Mouse (Mus musculus): Measurements from ENCODE around the gene Naa80. TPM values are rescaled to one million over a fixed set of nuclear protein-coding genes. Genes with fewer than 3 reads are reported as not detected.

The Naa80 gene
- polyA plus RNA-seq, 1 experiment from 2014 or later: 14.1 TPM

GRCm38 (mm10) chr9:107547026-107547425 lies 31.7 kb upstream of the Naa80 start, which contains the start of gene Zmynd10:
Gene Zmynd10, plus strand, starts transcription at chr9:107547298.
- no peaks in the 10 kb centered on the region for H3K9me3 ChIP-seq (replicated peaks; ENCODE audit: control insufficient read depth, low read length)
- no peaks in the 10 kb centered on the region; the same call in 1 of the 2 replicates for H3K36me3 ChIP-seq (ENCODE audit: control insufficient read depth, insufficient read depth)
- no peak within 1 kb of the TSS for H3K9ac ChIP-seq (ENCODE audit: low read depth, low read length)
- H3K27ac ChIP-seq (ENCODE audit: low read length): no peak within 1 kb of the TSS
- peak within 1 kb of the TSS; percentile 49 for H3K4me2 ChIP-seq (ENCODE audit: low read depth, low read length)
- 0 out of 2 replicates have a peak within 1 kb of the TSS, but pooled peaks have one; percentile 15 for H3K4me3 ChIP-seq (ENCODE audit: low read depth, low read length)
- peaks cover 18% of the 10 kb centered on the region; the same call in 1 of the 2 replicates for H3K27me3 ChIP-seq (ENCODE audit: control insufficient read depth, insufficient read depth, low read depth, low read length)
- ATAC-seq (ENCODE audit: low read depth): peak; percentile 67
- WGBS (ENCODE audit: insufficient replicate concordance): 2% methylated on average over 20 of the region's 20 CpGs
- peaks cover 37% of the 10 kb centered on the region for H3K4me1 ChIP-seq (ENCODE audit: control insufficient read depth, low read depth, low read length)

DNA sequence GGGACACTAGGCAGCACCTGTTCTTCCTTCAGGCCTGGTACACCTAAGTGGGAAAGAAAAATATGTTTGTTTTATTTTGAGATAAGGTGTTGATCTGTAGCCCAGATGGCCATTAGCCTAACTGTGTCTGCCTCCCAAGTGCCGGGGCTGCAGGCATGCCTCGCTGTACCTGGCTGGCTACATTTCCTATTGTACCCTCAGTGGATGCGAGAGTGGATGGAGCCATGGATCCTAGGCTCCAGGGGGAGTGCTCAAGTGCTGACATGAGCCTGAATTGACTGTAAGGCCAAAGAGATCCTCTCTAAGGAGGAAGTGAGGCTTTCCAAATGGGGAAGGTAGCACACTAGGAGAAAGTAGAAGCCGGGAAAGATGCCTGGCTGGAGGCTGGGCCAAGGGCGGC lies 30.7 kb upstream of the Naa80 start:
- no peaks in the 10 kb centered on the region; the same call in 1 of the 2 replicates for H3K36me3 ChIP-seq (ENCODE audit: control insufficient read depth, insufficient read depth)
- no peak overlapping the region for H3K4me3 ChIP-seq (ENCODE audit: low read depth, low read length)
- whole genome bisulfite sequencing (ENCODE audit: insufficient replicate concordance): 53% methylated on average over 5 of the region's 5 CpGs
- H3K4me1 ChIP-seq (ENCODE audit: control insufficient read depth, low read depth, low read length): peaks cover 35% of the 10 kb centered on the region
- H3K9ac ChIP-seq (ENCODE audit: low read depth, low read length): no peak overlapping the region
- H3K9me3 ChIP-seq (replicated peaks; ENCODE audit: control insufficient read depth, low read length): no peaks in the 10 kb centered on the region
- ATAC-seq (ENCODE audit: low read depth): no peak
- H3K4me2 ChIP-seq (ENCODE audit: low read depth, low read length): no peak overlapping the region
- H3K27ac ChIP-seq (ENCODE audit: low read length): no peak overlapping the region
- H3K27me3 ChIP-seq (ENCODE audit: control insufficient read depth, insufficient read depth, low read depth, low read length): peaks cover 20% of the 10 kb centered on the region; the same call in 1 of the 2 replicates

GRCm38 (mm10) chr9:107548820-107549219 lies 29.9 kb upstream of the Naa80 start:
- Histone ChIP-seq H3K4me2 (ENCODE audit: low read depth, low read length) (no peak overlapping the region), H3K27ac (ENCODE audit: low read length) (no peak overlapping the region), H3K4me3 (ENCODE audit: low read depth, low read length) (no peak overlapping the region), H3K4me1 (ENCODE audit: control insufficient read depth, low read depth, low read length) (peaks cover 41% of the 10 kb centered on the region), H3K36me3 (ENCODE audit: control insufficient read depth, insufficient read depth) (no peaks in the 10 kb centered on the region; the same call in 1 of the 2 replicates), H3K27me3 (ENCODE audit: control insufficient read depth, insufficient read depth, low read depth, low read length) (peaks cover 20% of the 10 kb centered on the region; the same call in 1 of the 2 replicates), H3K9ac (ENCODE audit: low read depth, low read length) (no peak overlapping the region), H3K9me3 (replicated peaks; ENCODE audit: control insufficient read depth, low read length) (no peaks in the 10 kb centered on the region)
- 78% methylated on average over 10 of the region's 10 CpGs for WGBS (ENCODE audit: insufficient replicate concordance)
- no peak for ATAC-seq (ENCODE audit: low read depth)

- Histone ChIP-seq H3K9ac (ENCODE audit: low read depth, low read length) (no peak overlapping the region), H3K4me3 (ENCODE audit: low read depth, low read length) (no peak overlapping the region), H3K27me3 (ENCODE audit: control insufficient read depth, insufficient read depth, low read depth, low read length) (peaks cover 20% of the 10 kb centered on the region; the same call in 1 of the 2 replicates), H3K4me2 (ENCODE audit: low read depth, low read length) (no peak overlapping the region), H3K36me3 (ENCODE audit: control insufficient read depth, insufficient read depth) (no peaks in the 10 kb centered on the region; the same call in 1 of the 2 replicates), H3K27ac (ENCODE audit: low read length) (no peak overlapping the region), H3K4me1 (ENCODE audit: control insufficient read depth, low read depth, low read length) (peaks cover 44% of the 10 kb centered on the region), H3K9me3 (replicated peaks; ENCODE audit: control insufficient read depth, low read length) (no peaks in the 10 kb centered on the region)
- 73% methylated on average over 20 of the region's 20 CpGs for WGBS (ENCODE audit: insufficient replicate concordance)
- ATAC-seq (ENCODE audit: low read depth): no peak
Measured at GRCm38 (mm10) chr9:107549297-107550074, 29.2 kb upstream of the Naa80 start.

- H3K36me3 ChIP-seq (ENCODE audit: control insufficient read depth, insufficient read depth): no peaks in the 10 kb centered on the region
- no peak for ATAC-seq (ENCODE audit: low read depth)
- H3K27me3 ChIP-seq (ENCODE audit: control insufficient read depth, insufficient read depth, low read depth, low read length): peaks cover 20% of the 10 kb centered on the region; the same call in 1 of the 2 replicates
- H3K4me2 ChIP-seq (ENCODE audit: low read depth, low read length): peak overlapping the region; percentile 83
- 44% methylated on average over 23 of the region's 23 CpGs for WGBS (ENCODE audit: insufficient replicate concordance)
- H3K4me3 ChIP-seq (ENCODE audit: low read depth, low read length): peak overlapping the region; percentile 60
- peak overlapping the region; percentile 53 for H3K9ac ChIP-seq (ENCODE audit: low read depth, low read length)
- no peaks in the 10 kb centered on the region for H3K9me3 ChIP-seq (replicated peaks; ENCODE audit: control insufficient read depth, low read length)
- no peak overlapping the region for H3K27ac ChIP-seq (ENCODE audit: low read length)
- peaks cover 46% of the 10 kb centered on the region for H3K4me1 ChIP-seq (ENCODE audit: control insufficient read depth, low read depth, low read length)
Measured at GRCm38 (mm10) chr9:107550491-107551116, 28.1 kb upstream of the Naa80 start.

GRCm38 (mm10) chr9:107551117-107551889 lies 27.4 kb upstream of the Naa80 start, which contains the start of gene Rassf1:
Gene Rassf1, plus strand, starts transcription at chr9:107551555.
- H3K4me1 ChIP-seq (ENCODE audit: control insufficient read depth, low read depth, low read length): peaks cover 50% of the 10 kb centered on the region
- ATAC-seq (ENCODE audit: low read depth): peak; percentile 36
- WGBS (ENCODE audit: insufficient replicate concordance): 2% methylated on average over 63 of the region's 63 CpGs

GRCm38 (mm10) chr9:107551890-107552355 lies 26.8 kb upstream of the Naa80 start:
- H3K27ac ChIP-seq (ENCODE audit: low read length): no peak overlapping the region
- 32% methylated on average over 8 of the region's 8 CpGs for WGBS (ENCODE audit: insufficient replicate concordance)
- H3K9ac ChIP-seq (ENCODE audit: low read depth, low read length): peak overlapping the region; percentile 53
- peaks cover 50% of the 10 kb centered on the region for H3K4me1 ChIP-seq (ENCODE audit: control insufficient read depth, low read depth, low read length)
- no peaks in the 10 kb centered on the region for H3K36me3 ChIP-seq (ENCODE audit: control insufficient read depth, insufficient read depth)
- H3K27me3 ChIP-seq (ENCODE audit: control insufficient read depth, insufficient read depth, low read depth, low read length): peaks cover 20% of the 10 kb centered on the region; the same call in 1 of the 2 replicates
- H3K4me3 ChIP-seq (ENCODE audit: low read depth, low read length): peak overlapping the region; percentile 60
- ATAC-seq (ENCODE audit: low read depth): no peak
- peak overlapping the region; percentile 83 for H3K4me2 ChIP-seq (ENCODE audit: low read depth, low read length)
- H3K9me3 ChIP-seq (replicated peaks; ENCODE audit: control insufficient read depth, low read length): no peaks in the 10 kb centered on the region

More at GRCm38 (mm10) chr9:107551117-107551889, 27.4 kb upstream of the Naa80 start, which contains the start of gene Rassf1:
- Histone ChIP-seq H3K4me3 (ENCODE audit: low read depth, low read length) (peak within 1 kb of the TSS; percentile 60), H3K9me3 (replicated peaks; ENCODE audit: control insufficient read depth, low read length) (no peaks in the 10 kb centered on the region), H3K9ac (ENCODE audit: low read depth, low read length) (peak within 1 kb of the TSS; percentile 53), H3K36me3 (ENCODE audit: control insufficient read depth, insufficient read depth) (no peaks in the 10 kb centered on the region), H3K27ac (ENCODE audit: low read length) (no peak within 1 kb of the TSS), H3K27me3 (ENCODE audit: control insufficient read depth, insufficient read depth, low read depth, low read length) (peaks cover 20% of the 10 kb centered on the region; the same call in 1 of the 2 replicates), H3K4me2 (ENCODE audit: low read depth, low read length) (peak within 1 kb of the TSS; percentile 83)

DNA sequence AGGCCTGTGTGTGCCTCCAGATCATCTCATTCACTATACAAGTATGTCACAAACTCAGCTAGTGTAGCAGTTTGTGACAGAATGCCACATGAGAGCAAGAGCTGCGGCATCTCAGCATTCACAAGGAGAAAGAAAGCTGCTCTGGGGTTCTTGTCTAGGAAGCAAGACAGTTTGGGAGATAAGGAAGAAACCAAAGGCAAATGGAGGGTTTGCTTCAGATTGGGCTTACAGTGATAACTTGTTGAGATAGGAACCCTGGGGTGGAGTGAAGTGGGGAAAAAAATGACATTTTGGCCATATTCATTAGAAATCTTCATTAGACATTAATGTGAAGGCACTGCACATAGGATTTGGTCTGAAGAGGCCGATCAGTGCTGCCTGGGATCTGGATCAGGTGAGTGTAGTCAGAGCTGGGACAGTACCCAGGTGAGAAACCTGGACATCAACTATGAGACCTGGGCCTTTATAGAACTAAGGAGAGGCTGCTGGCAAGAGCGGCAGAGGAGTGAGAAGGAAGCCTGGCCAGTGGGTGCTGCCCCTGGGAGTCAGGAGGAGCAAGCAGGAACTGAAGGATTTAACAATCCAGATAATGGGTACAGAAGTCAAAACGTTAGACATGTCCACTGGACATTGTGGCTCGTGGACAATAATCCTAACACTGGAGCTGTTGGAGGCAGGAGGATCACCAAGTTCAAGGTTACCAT lies 25.8 kb upstream of the Naa80 start:
- ATAC-seq (ENCODE audit: low read depth): no peak
- H3K27ac ChIP-seq (ENCODE audit: low read length): no peak overlapping the region
- peaks cover 20% of the 10 kb centered on the region; the same call in 1 of the 2 replicates for H3K27me3 ChIP-seq (ENCODE audit: control insufficient read depth, insufficient read depth, low read depth, low read length)
- H3K9ac ChIP-seq (ENCODE audit: low read depth, low read length): no peak overlapping the region
- peaks cover 6% of the 10 kb centered on the region for H3K36me3 ChIP-seq (ENCODE audit: control insufficient read depth, insufficient read depth)
- no peaks in the 10 kb centered on the region for H3K9me3 ChIP-seq (replicated peaks; ENCODE audit: control insufficient read depth, low read length)
- WGBS (ENCODE audit: insufficient replicate concordance): 49% methylated on average over 5 of the region's 5 CpGs
- H3K4me3 ChIP-seq (ENCODE audit: low read depth, low read length): no peak overlapping the region
- H3K4me2 ChIP-seq (ENCODE audit: low read depth, low read length): no peak overlapping the region
- H3K4me1 ChIP-seq (ENCODE audit: control insufficient read depth, low read depth, low read length): peaks cover 46% of the 10 kb centered on the region

Data from liver, embryonic 16.5 days (tissue).